Mouse (Mus musculus): ENCODE data around the gene B3glct. TPM values are rescaled to one million over a fixed set of nuclear protein-coding genes. Genes with fewer than 3 reads are reported as not detected.

Gene B3glct
- total and polyA plus RNA-seq, 3 experiments = 12.1 to 14.2 TPM; not detected in 1

DNA sequence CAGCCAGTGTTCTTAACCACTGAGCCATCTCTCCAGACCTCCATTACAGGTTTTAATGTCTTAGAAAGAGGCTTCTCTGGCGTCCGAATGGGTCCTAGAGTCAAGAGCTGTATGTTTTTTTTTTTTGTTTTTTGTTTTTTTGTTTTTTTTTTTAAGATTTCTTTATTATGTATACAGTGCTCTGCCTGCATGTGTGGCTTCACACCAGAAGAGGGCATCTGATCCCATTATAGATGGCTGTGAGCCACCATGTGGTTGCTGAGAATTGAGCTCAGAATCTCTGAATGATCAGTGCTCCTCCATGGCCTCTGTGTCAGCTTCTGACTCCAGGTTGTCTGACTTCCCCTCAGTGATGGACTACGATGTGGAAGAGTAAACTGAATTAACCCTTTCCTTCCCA lies 20.0 kb upstream of the B3glct start:
- Histone ChIP-seq H3K4me1 (ENCODE audit: control insufficient read depth in 1 of 2, insufficient read depth in 2 of 2, low read length in 2 of 2) (peaks cover 2 to 16% of the 10 kb centered on the region in 2 experiments; a peak in 3 of 4 replicates), H3K9ac (ENCODE audit: control insufficient read depth, low read depth, low read length, poor library complexity, severe bottlenecking) (no peak overlapping the region), H3K4me3 (ENCODE audit: control insufficient read depth in 1 of 2, insufficient read depth in 1 of 2, low read depth in 2 of 2, low read length in 2 of 2) (no peak overlapping the region), H3K27ac (ENCODE audit: control insufficient read depth, low read depth, low read length) (no peak overlapping the region), H3K79me2 (ENCODE audit: control insufficient read depth, insufficient read depth, low read length, poor library complexity) (no peaks in the 10 kb centered on the region), H3K27me3 (ENCODE audit: control insufficient read depth in 1 of 2, insufficient read depth in 2 of 2, low read length in 2 of 2) (no peaks in the 10 kb centered on the region), H3K9me3 (replicated peaks; ENCODE audit: insufficient read depth, low read length) (no peaks in the 10 kb centered on the region), H3K36me3 (ENCODE audit: control insufficient read depth in 1 of 2, insufficient read depth in 2 of 2, low read length in 2 of 2) (peaks cover 0 to 12% of the 10 kb centered on the region in 2 experiments; a peak in 2 of 4 replicates)
- DNase-seq (ENCODE audit: low read depth, low spot score) = peak; percentile 52
- TF ChIP-seq MYC (IDR thresholded peaks at IDR 0.05; ENCODE audit: low read depth, low read length) (peak; percentile 77; the same call in 1 of the 2 replicates), CTCF (IDR thresholded peaks at IDR 0.05 in 2 of 3, conservative IDR thresholded peaks at IDR 0.05 in 1 of 3; ENCODE audit: control insufficient read depth in 1 of 3, insufficient read depth in 1 of 3, low read depth in 2 of 3, low read length in 3 of 3, poor library complexity in 1 of 3, severe bottlenecking in 1 of 3) (peak in 2 of 3 experiments; percentile 20 to 43; a peak in 4 of 6 replicates), USF2 (IDR thresholded peaks at IDR 0.05; ENCODE audit: borderline replicate concordance in 1 of 2, insufficient read depth in 1 of 2, low read depth in 1 of 2, low read length in 2 of 2) (no peak), MAZ (IDR thresholded peaks at IDR 0.05; ENCODE audit: low read depth, low read length) (no peak), ZNF384 (IDR thresholded peaks at IDR 0.05; ENCODE audit: low read depth, low read length) (peak; percentile 57; the same call in 1 of the 2 replicates)

DNA sequence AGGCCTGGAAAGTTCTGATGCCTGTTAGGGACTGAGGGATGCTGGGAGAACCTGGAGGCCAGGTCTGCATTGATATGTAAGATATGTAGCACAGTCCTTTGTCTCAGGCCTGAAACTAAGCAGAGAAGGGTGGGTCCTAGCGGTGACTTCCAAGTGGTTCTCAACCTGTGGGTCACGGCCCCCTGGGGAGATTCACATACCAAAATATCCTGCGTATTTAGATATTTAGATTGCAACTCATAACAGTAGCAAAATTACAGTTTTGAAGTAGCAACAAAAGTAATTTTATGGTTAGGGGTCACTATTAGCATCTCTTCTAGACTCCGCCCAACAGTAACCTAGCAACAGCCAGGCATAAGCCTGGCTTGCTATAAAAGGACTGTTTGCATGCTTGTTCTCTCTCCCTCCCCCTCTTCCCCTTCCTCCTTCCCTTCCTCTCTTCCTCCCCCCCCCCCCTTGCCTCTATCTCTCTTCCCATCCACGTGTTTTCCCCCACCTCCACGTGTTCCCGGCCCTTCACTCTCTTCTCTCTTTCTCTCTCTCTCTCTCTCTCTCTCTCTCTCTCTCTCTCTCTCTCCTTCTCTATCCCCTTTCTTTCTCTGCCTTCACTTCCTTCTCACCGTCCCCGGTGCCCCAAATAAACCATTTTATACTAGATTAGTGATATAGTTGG lies 19.2 kb upstream of the B3glct start:
- Histone ChIP-seq H3K27me3 (ENCODE audit: control insufficient read depth in 1 of 2, insufficient read depth in 2 of 2, low read length in 2 of 2) (no peaks in the 10 kb centered on the region), H3K27ac (ENCODE audit: control insufficient read depth, low read depth, low read length) (peak overlapping the region; percentile 55), H3K36me3 (ENCODE audit: control insufficient read depth in 1 of 2, insufficient read depth in 2 of 2, low read length in 2 of 2) (peaks cover 0 to 12% of the 10 kb centered on the region in 2 experiments; a peak in 2 of 4 replicates), H3K9ac (ENCODE audit: control insufficient read depth, low read depth, low read length, poor library complexity, severe bottlenecking) (peak overlapping the region; percentile 57), H3K79me2 (ENCODE audit: control insufficient read depth, insufficient read depth, low read length, poor library complexity) (no peaks in the 10 kb centered on the region), H3K4me3 (ENCODE audit: control insufficient read depth in 1 of 2, insufficient read depth in 1 of 2, low read depth in 2 of 2, low read length in 2 of 2) (peak overlapping the region; percentile 12 to 47; a peak in 3 of 4 replicates), H3K9me3 (replicated peaks; ENCODE audit: insufficient read depth, low read length) (no peaks in the 10 kb centered on the region), H3K4me1 (ENCODE audit: control insufficient read depth in 1 of 2, insufficient read depth in 2 of 2, low read length in 2 of 2) (peaks cover 2 to 16% of the 10 kb centered on the region in 2 experiments; a peak in 3 of 4 replicates)
- DNase-seq (ENCODE audit: low read depth, low spot score) = peak; percentile 62
- no peak for TF ChIP-seq BHLHE40 (IDR thresholded peaks at IDR 0.05; ENCODE audit: borderline replicate concordance, low read depth, low read length)
- TF ChIP-seq CTCF (IDR thresholded peaks at IDR 0.05 in 2 of 3, conservative IDR thresholded peaks at IDR 0.05 in 1 of 3; ENCODE audit: control insufficient read depth in 1 of 3, insufficient read depth in 1 of 3, low read depth in 2 of 3, low read length in 3 of 3, poor library complexity in 1 of 3, severe bottlenecking in 1 of 3) = no peak
- no peak for TF ChIP-seq GATA1 (IDR thresholded peaks at IDR 0.05; ENCODE audit: low read depth, low read length)
- TF ChIP-seq KAT2A (conservative IDR thresholded peaks at IDR 0.05; ENCODE audit: low read depth, low read length) = no peak
- TF ChIP-seq ETS1 (IDR thresholded peaks at IDR 0.05; ENCODE audit: low read depth, low read length) = no peak
- TF ChIP-seq JUND (IDR thresholded peaks at IDR 0.05; ENCODE audit: low read depth, low read length) = peak; percentile 37; the same call in 1 of the 2 replicates
- no peak for TF ChIP-seq TCF12 (IDR thresholded peaks at IDR 0.05; ENCODE audit: low read depth, low read length)
- TF ChIP-seq USF1 (IDR thresholded peaks at IDR 0.05; ENCODE audit: low read depth, low read length) = no peak
- TF ChIP-seq POLR2AphosphoS2 (IDR thresholded peaks at IDR 0.05; ENCODE audit: low read length) = no peak
- TF ChIP-seq POLR2AphosphoS5 (IDR thresholded peaks at IDR 0.05; ENCODE audit: borderline replicate concordance, low read depth, low read length) = no peak
- no peak for TF ChIP-seq RCOR1 (IDR thresholded peaks at IDR 0.05; ENCODE audit: low read depth, low read length)
- no peak for TF ChIP-seq GABPA (IDR thresholded peaks at IDR 0.05; ENCODE audit: low read depth, low read length)
- TF ChIP-seq MYC (IDR thresholded peaks at IDR 0.05; ENCODE audit: low read depth, low read length) = peak; percentile 68; the same call in 1 of the 2 replicates
- TF ChIP-seq MXI1 (IDR thresholded peaks at IDR 0.05; ENCODE audit: low read depth, low read length) = peak; percentile 51; the same call in 1 of the 2 replicates
- no peak for TF ChIP-seq NELFE (IDR thresholded peaks at IDR 0.05; ENCODE audit: low read depth, low read length)
- TF ChIP-seq UBTF (IDR thresholded peaks at IDR 0.05; ENCODE audit: borderline replicate concordance, insufficient read depth, low read depth, low read length) = no peak
- no peak for TF ChIP-seq SIN3A (IDR thresholded peaks at IDR 0.05; ENCODE audit: low read length)
- no peak for TF ChIP-seq MAFK (IDR thresholded peaks at IDR 0.05; ENCODE audit: borderline replicate concordance, low read depth, low read length)
- no peak for TF ChIP-seq MYB (IDR thresholded peaks at IDR 0.05; ENCODE audit: low read depth, low read length)
- no peak for TF ChIP-seq ZNF384 (IDR thresholded peaks at IDR 0.05; ENCODE audit: low read depth, low read length)

Measured in MEL (cell line).